In the genomic region with DNA sequence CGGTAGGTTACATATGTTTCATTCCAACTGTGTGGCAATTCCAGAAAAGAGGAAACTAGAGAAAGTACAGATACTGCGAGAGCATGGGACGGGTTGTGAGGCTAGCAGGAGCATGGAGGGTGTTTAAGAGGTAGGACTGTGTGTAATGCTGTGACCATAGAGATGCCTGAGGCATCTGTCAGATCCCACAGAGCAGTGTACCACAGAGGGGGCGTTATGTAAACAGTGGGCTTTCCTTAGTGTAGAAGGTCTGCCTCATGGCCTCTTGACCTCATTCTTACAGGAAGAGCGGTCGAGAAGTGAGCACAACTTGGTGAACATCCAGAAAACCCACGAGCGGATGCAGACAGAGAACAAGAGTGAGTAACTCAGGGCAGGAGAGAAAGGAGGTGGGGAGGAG, we compare ENCODE assay signal across 17 mouse cellular contexts. TPM values are rescaled to one million over a fixed set of nuclear protein-coding genes. Genes with fewer than 3 reads are reported as not detected.
A peak's percentile ranks its signal among the peaks of the same experiment; 100 is the strongest.
DNase-seq lines count a peak whose midpoint lies in the region; ATAC-seq and TF ChIP-seq lines count a peak whose summit lies in the region.
"Had no signal": no experiment of that assay in that cellular context is flagged by ENCODE, and none has a peak within 500 bp of the region (broad histone marks: within the 10 kb centered on the region; RNA-seq: fewer than 3 reads in every experiment).

No protein-coding gene starts in this region.

- no peak for TF ChIP-seq CTCF in layer of hippocampus, adult 2 months (conservative IDR thresholded peaks at IDR 0.05)

- H3K4me2 ChIP-seq in kidney, embryonic 16.5 days (replicated peaks; ENCODE audit: low read depth, low read length), result no peak overlapping the region
- H3K4me2 ChIP-seq: hindbrain, embryonic 15.5 days; limb, embryonic 12.5 days; neural tube, embryonic 12.5 days had no signal

- H3K27ac ChIP-seq in kidney, embryonic 16.5 days (ENCODE audit: low read length), result no peak overlapping the region
- no peak overlapping the region for H3K27ac ChIP-seq in layer of hippocampus, adult 2 months
- H3K27ac ChIP-seq: hindbrain, embryonic 15.5 days; limb, embryonic 12.5 days; neural tube, embryonic 12.5 days had no signal

- H3K9me3 ChIP-seq in kidney, embryonic 16.5 days (ENCODE audit: low read length), result no peaks in the 10 kb centered on the region
- H3K9me3 ChIP-seq: hindbrain, embryonic 15.5 days; limb, embryonic 12.5 days; neural tube, embryonic 12.5 days had no signal

- H3K9ac ChIP-seq in kidney, embryonic 16.5 days (replicated peaks; ENCODE audit: low read length), result no peak overlapping the region
- H3K9ac ChIP-seq: forebrain, postnatal 0 days; hindbrain, embryonic 15.5 days; limb, embryonic 12.5 days; neural tube, embryonic 12.5 days had no signal

- WGBS in kidney, embryonic 16.5 days, result 57% methylated on average over 8 of the region's 8 CpGs

- DNase-seq in embryo, embryonic 10.5 days (ENCODE audit: low spot score), result peak; percentile 10
- DNase-seq in embryo, embryonic 11 days, result no peak
- no peak for DNase-seq in kidney, postnatal 14 days
- DNase-seq in lung, postnatal 36 days, result peak; percentile 33
- no peak for DNase-seq in layer of hippocampus, adult 2 months (ENCODE audit: low spot score in 2 of 2)
- DNase-seq in adrenal gland, postnatal 10 days, result no peak
- DNase-seq: cerebellum, adult 2 months; forebrain, postnatal 0 days; kidney, postnatal 10 days; retina, postnatal 1 day; spleen, adult 18-20 months had no signal

- peaks cover 15% of the 10 kb centered on the region for H3K36me3 ChIP-seq in kidney, embryonic 16.5 days (ENCODE audit: insufficient read depth, low read length)

- no peaks in the 10 kb centered on the region for H3K4me1 ChIP-seq in kidney, embryonic 16.5 days (ENCODE audit: insufficient read depth, low read length)
- H3K4me1 ChIP-seq: hindbrain, embryonic 15.5 days; limb, embryonic 12.5 days; neural tube, embryonic 12.5 days had no signal

- H3K27me3 ChIP-seq in kidney, embryonic 16.5 days (ENCODE audit: insufficient read depth, low read length), result no peaks in the 10 kb centered on the region
- H3K27me3 ChIP-seq: hindbrain, embryonic 15.5 days; limb, embryonic 12.5 days; neural tube, embryonic 12.5 days had no signal

- no peak overlapping the region for H3K4me3 ChIP-seq in kidney, embryonic 16.5 days (ENCODE audit: low read length)
- H3K4me3 ChIP-seq in layer of hippocampus, adult 2 months, result no peak overlapping the region
- H3K4me3 ChIP-seq: hindbrain, embryonic 15.5 days; limb, embryonic 12.5 days; neural tube, embryonic 12.5 days had no signal

- 0 out of 2 replicates have a peak, but pooled peaks have one; percentile 39 for ATAC-seq in kidney, embryonic 16.5 days (ENCODE audit: low FRiP score, low TSS enrichment)
- peak; percentile 47; the same call in 1 of the 2 replicates for ATAC-seq in common myeloid progenitor, adult 5-6 weeks (replicated peaks; ENCODE audit: low read depth, poor library complexity, severe bottlenecking)
- ATAC-seq: forebrain, postnatal 0 days; midbrain, embryonic 16.5 days had no signal

RNA-seq across cellular contexts. Expression of a gene that starts 12.6 kb away (rescaled TPM):
- polyA plus RNA-seq in kidney, embryonic 16.5 days (2015; fragmentation: Nextera tagmentation; extraction: Ambion mirVana), result 9.1 and 9.4 TPM in 2 replicates
- 0.37 TPM in 1 of 2 replicates, not detected in the other for total RNA-seq in common myeloid progenitor, adult 5-6 weeks (2017)
- 1 to 10 TPM; 9.1 to 9.4 TPM for total RNA-seq in layer of hippocampus, adult 2 months (2021)
- total RNA-seq in adrenal gland, postnatal 10 days (2021), result 100 to 1,000 TPM in 1 of 2 experiments, 10 to 100 TPM in 1; 53.9 to 125 TPM

RNA-seq across cellular contexts. Expression of a gene that starts 14.5 kb away (rescaled TPM):
- polyA plus RNA-seq in kidney, embryonic 16.5 days (2015; fragmentation: Nextera tagmentation; extraction: Ambion mirVana), result 50.7 and 57.2 TPM in 2 replicates
- 40.8 and 51.8 TPM in 2 replicates for total RNA-seq in common myeloid progenitor, adult 5-6 weeks (2017)
- total RNA-seq in layer of hippocampus, adult 2 months (2021), result 10 to 100 TPM; 27.8 to 28.4 TPM
- total RNA-seq in adrenal gland, postnatal 10 days (2021), result 10 to 100 TPM; 31.3 to 46.9 TPM

RNA-seq across cellular contexts. Expression of a gene that starts 31.6 kb away (rescaled TPM):
- 119 and 122 TPM in 2 replicates for polyA plus RNA-seq in kidney, embryonic 16.5 days (2015; fragmentation: Nextera tagmentation; extraction: Ambion mirVana)
- 119 and 144 TPM in 2 replicates for total RNA-seq in common myeloid progenitor, adult 5-6 weeks (2017)
- total RNA-seq in layer of hippocampus, adult 2 months (2021), result 100 to 1,000 TPM; 103 to 112 TPM
- 10 to 100 TPM; 67.6 to 81.0 TPM for total RNA-seq in adrenal gland, postnatal 10 days (2021)

RNA-seq across cellular contexts. Expression of a gene that starts 31.9 kb away (rescaled TPM):
- polyA plus RNA-seq in kidney, embryonic 16.5 days (2015; fragmentation: Nextera tagmentation; extraction: Ambion mirVana), result 9.5 and 12.3 TPM in 2 replicates
- 3.4 and 6.0 TPM in 2 replicates for total RNA-seq in common myeloid progenitor, adult 5-6 weeks (2017)
- total RNA-seq in layer of hippocampus, adult 2 months (2021), result 10 to 100 TPM; 18.9 to 22.3 TPM
- total RNA-seq in adrenal gland, postnatal 10 days (2021), result 10 to 100 TPM in 1 of 2 experiments, 1 to 10 TPM in 1; 8.2 to 15.0 TPM

RNA-seq across cellular contexts. Expression of a gene that starts 33.0 kb away (rescaled TPM):
- polyA plus RNA-seq in kidney, embryonic 16.5 days (2015; fragmentation: Nextera tagmentation; extraction: Ambion mirVana), result 6.8 and 9.5 TPM in 2 replicates
- total RNA-seq in common myeloid progenitor, adult 5-6 weeks (2017), result 2.5 and 2.8 TPM in 2 replicates
- 10 to 100 TPM; 10.3 to 12.2 TPM for total RNA-seq in layer of hippocampus, adult 2 months (2021)
- 10 to 100 TPM; 14.9 to 19.9 TPM for total RNA-seq in adrenal gland, postnatal 10 days (2021)

Comparison
In these comparisons a context has a peak if more than half of its experiments do, and no peak if none do; other contexts are left out.
1. DNase-seq: peak in embryo, embryonic 10.5 days (single experiment) and lung, postnatal 36 days (single experiment); none in embryo, embryonic 11 days (single experiment), kidney, postnatal 14 days (single experiment), layer of hippocampus, adult 2 months (0 of 2) and adrenal gland, postnatal 10 days (single experiment).
2. RNA of a gene that starts 12.6 kb away (total RNA-seq): 53.9 to 125 TPM in adrenal gland, postnatal 10 days; 9.1 to 9.4 TPM in layer of hippocampus, adult 2 months and 0.37 TPM in common myeloid progenitor, adult 5-6 weeks; every median in the first group is over 4 times any median in the second.